Mouse (Mus musculus) layer of hippocampus, adult 18-20 months (tissue): Measurements from ENCODE around the gene Rarres2. TPM values are rescaled to one million over a fixed set of nuclear protein-coding genes. Genes with fewer than 3 reads are reported as not detected.

ENCODE experiments used
- DNase-seq, 2 experiments: peaks; one replicate each; pipeline ENCODE4 v3.0.0; 2022; ENCODE audit warnings: low spot score in 2 of 2
- long read RNA-seq: library from polyadenylated mRNA; stranded (forward); transcript quantifications from one replicate; pipeline ENCODE4 v2.0.0, GENCODE M21; 2021
- total RNA-seq, 2 experiments: library from RNA; stranded (reverse); gene quantifications; 2 replicates each; pipeline ENCODE4 v1.2.3; 2021

The Rarres2 gene
- 10 to 100 TPM; 14.9 to 18.0 TPM for total RNA-seq
- long read RNA-seq, partial matches to known transcripts, result 0 of 8 reads
- long read RNA-seq, other reads (novel, unspliced or antisense), result 0 of 8 reads

DNA sequence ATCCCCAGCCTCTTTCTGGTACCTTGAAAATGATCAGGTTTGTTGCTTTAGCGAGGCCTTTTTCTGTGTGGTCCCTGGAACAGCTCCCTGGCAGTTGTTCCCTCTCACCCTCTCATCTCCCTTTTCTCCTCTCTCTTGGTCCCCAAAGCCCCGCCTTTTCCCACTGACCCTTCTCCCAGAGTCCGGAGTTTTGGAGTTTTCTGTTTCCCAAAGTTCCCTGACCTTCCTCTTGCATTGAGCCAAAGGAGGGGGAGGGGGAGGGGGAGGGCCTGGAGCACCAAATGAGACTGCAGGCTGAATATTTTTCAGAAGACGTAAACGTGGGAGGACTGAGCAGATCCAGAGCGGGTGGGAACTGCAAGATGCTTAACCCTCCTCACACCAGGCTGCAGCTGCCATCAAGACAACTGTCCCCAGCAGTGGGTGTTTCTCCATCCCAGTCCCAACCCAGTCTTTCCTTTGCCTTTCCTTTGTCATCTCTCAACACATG is at the start of gene Rarres2:
Gene Rarres2, minus strand, starts transcription at position 218 of the 490 bp plus-strand sequence.
- DNase-seq, result no peak

DNA sequence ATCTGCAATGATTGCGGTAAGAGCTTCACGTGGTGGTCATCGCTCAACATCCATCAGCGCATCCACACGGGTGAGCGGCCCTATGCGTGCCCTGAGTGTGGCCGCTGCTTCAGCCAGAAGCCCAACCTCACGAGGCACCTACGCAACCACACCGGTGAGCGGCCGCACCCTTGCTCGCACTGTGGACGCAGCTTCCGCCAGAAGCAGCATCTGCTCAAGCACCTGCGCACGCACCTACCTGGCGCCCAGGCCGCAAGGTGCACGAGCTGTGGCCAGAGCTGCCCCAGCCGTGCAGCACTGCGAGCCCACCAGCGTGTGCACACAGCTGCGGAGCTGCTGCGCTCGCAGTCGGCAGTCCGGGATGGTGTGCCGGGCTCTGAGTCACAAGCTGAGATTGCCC is 47.4 kb upstream of the Rarres2 start:
- DNase-seq, result no peak

DNA sequence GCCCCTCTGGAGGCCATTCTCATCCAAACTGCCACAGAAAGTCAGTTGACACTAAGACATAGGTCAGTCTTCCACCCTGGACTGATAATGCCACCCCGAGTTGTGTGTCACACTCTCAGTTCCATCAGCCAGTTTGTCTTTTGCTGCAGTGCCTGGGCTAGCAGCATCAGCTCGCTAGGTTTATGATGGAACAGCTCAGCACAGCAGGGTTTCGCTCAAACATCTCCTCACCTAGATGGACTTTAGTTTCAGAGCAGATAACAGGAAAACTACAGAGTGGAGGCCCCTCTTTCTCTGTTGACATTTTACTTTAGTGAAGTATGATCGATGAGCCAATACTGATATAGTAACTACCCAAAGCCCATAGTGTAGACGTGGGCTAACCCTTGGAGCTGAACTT is 42.2 kb upstream of the Rarres2 start:
- no peak for DNase-seq

DNA sequence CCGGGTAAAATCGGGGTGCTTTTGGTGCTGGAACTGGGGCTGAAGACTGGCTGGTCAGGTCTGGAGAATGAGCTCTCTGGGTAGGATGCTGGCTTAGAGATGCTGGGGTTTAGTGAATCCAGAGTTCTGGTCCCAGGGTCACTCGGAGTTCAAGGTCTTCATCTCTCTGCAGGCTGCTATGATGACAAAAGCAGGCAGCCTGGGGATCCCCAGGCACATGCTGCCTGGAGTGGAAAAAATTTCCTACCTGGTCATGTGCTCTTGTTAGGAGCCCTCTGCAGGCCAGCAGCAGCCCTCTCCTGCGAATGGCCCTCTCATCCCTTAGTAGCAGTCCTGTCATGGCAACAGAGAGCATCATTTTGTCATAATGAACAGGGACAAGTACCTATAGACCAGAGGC is 40.9 kb upstream of the Rarres2 start:
- no peak for DNase-seq

DNA sequence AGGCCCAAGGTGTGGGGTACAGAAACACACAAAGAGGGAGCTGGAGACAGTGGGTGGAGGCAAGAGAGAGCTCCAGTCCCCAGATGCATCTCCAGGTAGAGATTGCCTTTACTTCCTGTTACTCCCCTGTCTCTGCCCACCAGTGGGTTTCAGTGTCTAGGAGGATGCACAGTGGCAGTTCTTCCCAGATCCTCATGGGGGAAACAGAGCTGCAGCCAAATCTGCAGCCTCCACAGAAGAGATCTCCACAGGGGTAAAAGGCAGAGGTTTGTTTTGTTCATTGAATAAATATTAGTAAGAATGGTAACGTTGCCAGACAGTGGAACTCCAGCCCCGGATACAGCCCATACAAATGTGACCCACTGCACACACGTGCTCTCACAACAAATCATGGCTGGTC is 38.1 kb upstream of the Rarres2 start:
- no peak for DNase-seq

DNA sequence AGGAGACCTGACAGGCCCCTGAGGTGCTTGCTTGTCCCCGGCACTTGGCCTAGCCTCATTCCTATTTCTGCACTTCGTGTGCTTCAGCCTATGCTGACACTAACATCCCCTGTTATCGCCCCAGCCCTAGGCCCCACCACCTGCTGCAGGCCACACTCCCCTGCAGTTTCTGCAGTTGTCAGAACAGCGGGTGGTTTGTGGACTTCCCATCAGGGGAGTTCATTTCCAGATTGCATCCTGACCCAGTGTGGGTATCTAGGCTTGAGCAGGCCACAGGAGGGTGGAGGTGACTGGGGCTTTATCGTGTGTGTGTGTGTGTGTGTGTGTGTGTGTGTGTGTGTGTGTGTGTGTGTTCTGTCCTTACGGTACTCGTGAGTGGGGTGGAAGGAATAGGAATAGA is 36.9 kb upstream of the Rarres2 start:
- no peak for DNase-seq

DNA sequence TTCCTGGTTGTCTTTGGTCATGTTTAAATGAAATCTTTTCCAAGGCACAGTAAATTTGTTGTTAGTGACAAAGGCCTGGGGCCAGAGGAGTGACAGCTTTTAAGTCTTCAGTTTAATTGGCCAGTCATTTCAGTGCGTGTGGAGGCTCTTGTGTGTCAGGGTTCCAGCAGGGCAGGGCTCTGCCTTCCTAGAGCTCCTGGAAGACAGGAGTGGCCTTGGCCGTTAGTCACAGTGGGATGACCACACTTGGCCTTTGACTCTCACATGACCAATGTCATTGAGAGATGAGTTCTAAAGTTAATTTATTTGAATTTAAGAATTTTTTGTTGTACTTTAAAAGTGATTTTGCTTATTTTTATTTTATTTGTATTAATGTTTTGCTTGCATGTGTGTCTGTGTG is 35.5 kb upstream of the Rarres2 start:
- DNase-seq, result no peak

DNA sequence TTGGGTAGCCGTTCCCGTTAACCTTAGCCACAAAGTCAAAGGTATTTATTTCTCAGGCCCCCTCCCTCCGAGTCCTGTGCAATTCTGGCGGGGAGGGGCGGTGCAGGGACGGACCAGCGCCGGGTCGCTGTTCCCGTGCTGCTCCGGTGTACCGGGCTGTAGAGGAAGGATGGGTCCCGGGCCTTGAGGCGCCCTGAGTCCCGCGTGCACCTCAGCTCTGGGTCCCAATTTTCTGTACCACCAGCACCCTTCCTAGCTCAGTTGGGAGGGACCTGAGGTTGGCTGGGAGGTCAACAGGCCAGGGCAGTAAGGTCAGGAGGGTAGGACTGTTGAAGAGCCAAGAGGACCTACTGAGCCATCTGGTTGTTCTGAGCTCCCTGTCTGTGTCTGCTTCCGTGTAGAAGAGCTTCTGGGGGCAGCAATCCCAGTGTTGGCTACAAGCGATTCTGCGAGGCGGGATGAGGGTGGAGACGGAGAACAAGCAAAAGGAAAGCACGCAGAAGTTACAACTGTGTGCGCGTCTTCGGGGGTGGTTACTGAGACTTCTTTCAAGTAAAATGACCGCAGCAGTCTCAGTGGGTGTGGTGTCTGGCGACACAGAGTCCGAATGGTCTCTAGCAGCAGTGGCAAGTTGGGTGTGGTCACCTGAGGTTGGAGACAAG is 29.6 kb upstream of the Rarres2 start:
- peak in 1 of 2 experiments; percentile 49 for DNase-seq

DNA sequence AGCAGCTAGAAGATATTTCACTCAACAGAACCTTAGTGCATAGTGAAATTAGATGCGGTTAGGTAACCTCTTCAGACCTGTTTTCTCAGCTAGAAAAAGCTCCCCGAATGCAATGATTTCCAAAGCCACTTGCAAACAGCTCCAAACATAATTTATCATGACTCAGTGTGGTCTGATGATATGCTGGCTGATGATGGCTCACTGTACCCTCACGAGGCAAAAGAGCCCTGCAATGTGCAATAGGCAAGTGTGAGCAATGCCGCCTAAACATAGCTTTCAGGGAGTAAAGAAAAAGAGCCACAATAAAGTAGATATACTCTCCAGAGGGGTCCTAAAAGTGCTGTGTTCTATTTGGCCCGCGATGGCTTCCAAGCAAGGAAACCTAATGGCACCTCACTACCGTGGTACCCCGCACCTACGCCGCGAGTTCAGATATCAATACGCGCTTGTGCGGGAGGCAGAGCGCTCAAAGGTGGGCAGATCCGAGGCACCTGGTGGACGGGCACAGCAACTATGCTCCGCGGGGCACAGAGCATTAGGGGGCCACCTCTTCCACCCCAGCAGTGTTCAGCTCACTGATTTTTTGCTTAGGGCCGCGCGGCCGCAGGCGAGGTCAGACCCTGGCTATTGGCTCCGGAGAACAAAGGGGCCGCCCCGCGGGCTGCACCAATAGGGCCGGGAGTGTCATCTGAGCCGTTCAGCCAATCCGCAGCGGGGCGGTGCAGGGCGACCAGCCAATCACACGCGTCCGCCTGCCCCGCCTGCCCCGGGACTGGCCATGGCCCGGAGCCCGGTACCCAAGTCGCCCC is 28.9 kb upstream of the Rarres2 start, which contains the start of gene Zfp775:
Gene Zfp775, plus strand, starts transcription at position 793 of the 809 bp plus-strand sequence.
- peak; percentile 94 to 97 for DNase-seq

DNA sequence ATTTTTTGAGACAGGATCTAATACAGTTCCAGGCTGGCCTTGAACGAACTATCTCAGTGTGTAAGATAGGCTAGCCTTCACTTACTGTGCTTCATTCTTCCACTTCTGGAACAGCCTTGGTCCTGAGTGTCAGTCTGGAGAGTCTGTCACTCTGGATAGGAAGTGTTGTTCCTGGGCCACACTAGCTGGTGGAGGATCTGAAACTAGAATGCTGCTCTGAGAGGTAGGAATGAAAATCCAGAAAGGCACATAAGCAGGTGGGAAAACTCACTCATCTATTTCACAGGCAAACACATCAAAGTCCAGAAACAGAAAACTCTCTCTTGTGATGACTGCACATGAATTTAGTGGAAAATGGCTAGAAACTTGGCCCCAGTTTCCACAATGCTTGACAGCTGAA is 28.0 kb upstream of the Rarres2 start:
- DNase-seq, result no peak

DNA sequence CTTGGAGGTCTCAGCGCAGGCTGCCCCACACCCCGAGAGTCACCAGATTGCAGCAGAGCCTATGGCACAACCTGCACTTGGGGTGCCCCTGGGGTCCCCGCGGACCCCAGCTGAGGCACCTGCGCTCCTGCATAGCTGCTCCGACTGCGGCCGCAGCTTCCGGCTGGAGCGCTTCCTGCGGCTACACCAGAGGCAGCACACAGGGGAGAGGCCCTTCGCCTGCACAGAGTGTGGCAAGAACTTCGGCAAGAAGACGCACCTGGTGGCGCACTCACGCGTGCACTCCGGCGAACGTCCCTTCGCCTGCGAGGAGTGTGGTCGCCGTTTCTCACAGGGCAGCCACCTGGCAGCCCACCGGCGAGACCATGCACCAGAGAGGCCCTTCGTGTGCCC is 24.6 kb upstream of the Rarres2 start:
- DNase-seq, result no peak

DNA sequence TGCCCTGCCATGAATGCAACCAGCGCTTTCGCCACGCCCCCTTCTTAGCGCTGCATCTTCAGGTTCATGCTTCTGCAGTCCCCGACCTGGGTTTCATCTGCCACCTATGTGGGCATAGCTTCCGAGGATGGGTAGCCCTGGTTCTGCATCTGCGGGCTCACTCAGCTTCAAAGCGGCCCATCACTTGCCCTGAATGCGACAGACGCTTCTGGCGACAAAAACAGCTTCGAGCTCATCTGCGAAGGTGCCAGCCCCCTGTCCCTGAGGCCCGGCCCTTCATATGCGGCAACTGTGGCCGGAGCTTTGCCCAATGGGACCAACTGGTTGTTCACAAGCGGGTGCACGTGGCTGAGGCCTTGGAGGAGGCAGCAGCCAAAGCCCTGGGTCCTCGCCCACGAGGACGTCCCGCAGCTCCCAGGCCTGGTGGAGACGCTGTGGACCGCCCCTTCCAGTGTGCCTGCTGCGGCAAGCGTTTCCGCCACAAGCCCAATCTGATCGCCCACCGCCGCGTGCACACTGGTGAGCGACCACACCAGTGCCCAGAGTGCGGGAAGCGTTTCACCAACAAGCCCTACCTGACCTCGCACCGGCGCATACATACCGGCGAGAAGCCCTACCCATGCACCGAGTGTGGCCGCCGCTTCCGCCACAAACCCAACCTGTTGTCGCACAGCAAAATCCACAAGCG is 24.1 kb upstream of the Rarres2 start:
- no peak for DNase-seq

DNA sequence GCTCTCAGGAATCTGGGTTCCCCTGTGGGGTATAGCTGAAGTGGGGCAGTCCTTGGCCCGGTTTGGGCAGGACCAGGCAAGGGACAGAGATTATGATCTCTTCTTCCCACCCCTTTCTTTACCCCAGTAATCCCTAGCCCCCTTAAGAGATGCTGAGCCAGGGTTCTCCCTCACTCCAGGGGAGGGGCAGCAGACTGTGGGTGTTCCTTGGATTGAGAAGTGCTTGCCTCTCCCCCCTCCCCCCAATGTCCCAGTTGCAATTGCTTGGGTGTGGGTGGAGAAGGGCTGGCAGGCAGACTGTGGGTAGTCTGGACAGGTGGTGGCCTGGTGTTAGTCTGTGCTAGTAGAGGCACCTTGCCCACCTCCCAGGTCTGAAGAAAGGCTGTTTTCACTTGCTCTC is 22.7 kb upstream of the Rarres2 start:
- DNase-seq, result no peak

DNA sequence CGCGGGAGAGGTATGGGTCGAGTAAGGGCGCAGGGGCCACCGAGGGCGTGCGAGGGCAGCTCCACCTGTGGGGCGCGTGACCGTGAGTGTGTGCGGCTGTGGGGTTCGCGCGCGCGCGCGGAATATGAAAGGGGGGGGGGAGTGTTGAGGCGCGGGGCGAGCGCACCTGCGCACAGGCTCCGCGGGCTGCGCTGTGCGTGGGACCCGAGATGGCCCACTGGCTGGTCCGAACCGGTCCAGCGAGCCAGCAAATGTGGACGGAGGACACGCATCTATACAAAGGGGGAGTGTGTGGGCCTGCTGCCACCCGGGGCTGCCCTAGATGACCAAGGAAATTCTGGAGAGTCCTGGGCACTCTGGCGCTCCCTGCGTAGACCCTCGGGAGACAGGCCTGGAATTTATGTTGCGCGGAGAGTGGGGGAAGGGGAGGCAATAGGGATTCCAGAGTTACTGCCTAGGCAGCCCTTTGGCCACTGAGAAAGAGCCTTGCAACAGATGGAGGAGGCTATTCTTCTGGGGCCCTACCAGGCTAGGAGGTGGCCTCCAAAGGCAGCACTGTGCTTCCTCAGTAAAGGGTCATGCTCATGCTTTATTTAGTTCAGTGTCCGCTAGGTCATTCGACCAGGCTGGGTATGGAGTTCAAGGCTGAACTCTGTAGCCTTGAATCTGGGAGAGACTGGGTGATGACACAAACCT is 21.6 kb upstream of the Rarres2 start:
- peak; percentile 48 to 54 for DNase-seq

DNA sequence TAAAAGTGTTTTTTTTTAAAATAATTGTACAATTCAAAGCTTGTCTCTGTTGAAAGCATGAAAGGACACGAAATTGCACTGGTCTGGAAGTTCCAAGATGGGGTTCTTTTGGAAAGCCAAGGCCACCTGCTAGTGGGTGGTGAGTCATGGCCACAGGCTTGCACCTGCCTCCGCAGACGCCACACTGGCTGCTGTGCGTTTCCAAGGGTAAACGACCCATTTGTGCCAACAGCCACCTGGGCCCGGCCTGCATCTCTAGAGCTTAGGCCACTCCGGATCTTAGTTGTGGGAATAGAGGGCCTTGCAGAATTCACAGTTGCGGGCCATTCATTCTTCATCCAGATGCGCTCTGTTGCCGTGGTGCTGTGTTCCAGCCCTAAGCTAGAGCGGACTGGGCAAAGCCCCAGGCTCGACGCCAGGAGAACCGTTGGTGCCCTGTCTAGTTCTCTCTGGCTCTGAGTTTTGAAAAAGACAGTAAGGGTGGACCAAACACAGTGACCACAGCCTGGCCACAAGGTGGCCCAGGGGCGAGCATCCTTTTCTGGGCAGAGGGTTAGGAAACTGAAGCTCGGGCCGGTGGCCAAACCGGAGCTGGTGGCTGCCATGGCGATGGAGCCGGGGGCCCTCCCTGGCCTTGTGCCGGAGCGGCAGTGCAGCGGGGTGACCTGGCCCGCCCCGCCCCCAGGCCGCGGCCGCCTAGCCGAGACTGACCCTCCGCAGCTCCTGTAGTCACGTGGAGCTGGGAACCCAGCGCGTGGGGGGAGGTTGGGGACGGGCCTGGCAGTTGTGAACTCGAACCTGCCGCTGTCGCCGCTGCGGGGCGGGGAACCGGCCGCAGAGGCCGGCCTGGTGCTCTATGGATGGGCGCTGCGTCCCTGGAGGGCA is 20.8 kb upstream of the Rarres2 start, which contains the start of the genes Repin1 and Gm44965:
Gene Repin1, plus strand, starts transcription at position 726 of the 885 bp plus-strand sequence.
Gene Gm44965, plus strand, starts transcription at position 784 of the 885 bp plus-strand sequence.
- DNase-seq, result peak; percentile 91 to 92

DNA sequence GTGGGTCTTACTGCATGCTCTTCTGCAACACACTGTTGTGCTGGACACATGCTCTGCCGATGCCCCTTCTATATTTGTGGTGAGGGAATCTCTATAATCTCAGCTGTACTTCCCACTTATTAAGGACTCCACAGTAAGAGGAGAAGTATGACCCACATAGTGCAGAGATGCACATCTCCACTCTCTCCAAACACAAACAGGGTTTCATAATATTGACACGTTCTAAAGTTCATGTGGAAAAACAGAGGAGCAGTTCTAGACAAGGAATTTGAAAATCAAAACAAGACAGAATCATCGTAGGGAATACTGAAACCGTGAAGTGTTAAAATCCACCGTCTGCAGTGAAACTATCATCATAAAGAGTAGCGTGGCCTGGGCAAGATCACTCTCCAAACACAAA is 19.3 kb upstream of the Rarres2 start:
- DNase-seq, result no peak

DNA sequence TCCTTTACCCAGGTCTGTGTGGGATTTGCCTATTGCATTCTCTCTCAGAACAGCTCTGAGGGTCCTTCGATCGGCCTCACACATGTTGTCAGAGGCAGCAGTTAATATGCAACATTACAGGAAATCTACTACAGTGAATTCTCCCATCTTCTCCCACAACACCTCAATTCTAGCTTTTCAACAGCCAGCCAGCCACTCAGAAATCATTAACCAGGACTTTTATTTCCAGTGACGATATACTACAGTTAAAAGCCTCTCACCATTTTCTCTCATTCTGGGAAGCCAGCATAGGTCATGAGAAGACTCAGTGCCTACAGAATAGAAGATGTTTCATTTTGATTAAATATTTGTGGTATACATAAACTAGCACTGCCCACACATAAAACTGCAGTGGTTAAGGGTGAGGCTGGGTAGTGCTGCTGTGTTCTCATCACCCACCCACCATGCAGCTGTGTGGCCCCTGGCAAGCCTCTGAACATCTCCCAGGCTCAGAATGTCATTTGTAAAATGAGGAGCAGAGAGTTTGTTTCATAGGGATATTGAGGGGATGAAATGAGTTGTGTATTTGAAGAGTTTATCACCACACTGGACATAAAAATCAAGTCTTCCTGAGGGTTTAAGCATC is 18.7 kb upstream of the Rarres2 start:
- DNase-seq, result no peak

DNA sequence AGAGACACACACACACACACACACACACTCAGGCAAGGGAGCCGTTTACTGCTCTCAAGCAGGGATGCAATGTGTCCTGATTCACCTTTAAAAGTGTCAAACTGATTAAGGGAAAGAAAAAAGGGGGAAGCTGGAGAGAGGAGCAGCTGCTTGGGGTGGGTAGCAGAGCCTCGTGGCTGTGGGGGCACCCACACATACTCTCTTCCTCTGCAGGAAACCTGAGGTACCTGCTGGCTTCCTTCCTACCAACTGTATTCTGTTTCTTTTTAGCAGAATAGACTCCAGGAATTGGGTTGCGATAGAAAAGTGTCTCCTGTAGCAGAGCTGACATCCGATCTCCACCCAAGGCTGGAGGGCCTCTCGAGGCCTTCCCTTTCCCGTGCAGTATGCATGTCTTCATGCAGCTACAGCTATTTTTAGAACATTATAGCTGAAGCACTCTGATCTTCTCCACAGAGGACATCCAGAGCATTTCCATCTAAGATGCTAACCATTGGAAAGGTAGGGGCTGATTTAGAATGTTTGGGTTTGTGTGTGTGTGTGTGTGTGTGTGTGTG is 16.7 kb upstream of the Rarres2 start, which contains the start of gene Gm45021:
Gene Gm45021, plus strand, starts transcription at position 417 of the 557 bp plus-strand sequence.
- no peak for DNase-seq

DNA sequence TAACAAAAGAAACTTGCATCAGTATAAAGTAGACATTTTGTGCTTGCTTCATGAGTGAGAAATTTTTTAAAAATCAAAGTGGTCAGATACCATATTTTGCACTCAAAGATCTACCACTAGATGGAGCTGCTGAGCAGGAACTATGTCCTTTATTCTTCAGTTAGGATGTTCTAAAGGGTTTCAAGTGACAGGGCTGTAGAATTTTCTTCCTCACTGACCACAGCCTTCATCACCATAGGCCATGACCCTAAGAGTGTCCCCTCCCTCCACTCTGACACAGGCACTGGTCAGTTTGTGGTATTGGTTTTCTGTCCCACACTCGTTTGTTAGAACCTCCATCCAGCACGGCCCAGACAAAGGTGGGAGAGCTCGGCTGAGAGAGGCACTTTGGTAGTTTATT is 9.4 kb upstream of the Rarres2 start:
- DNase-seq, result peak in 1 of 2 experiments; percentile 74
